Mouse (Mus musculus): ENCODE results near the gene Liph. TPM values are rescaled to one million over a fixed set of nuclear protein-coding genes. Genes with fewer than 3 reads are reported as not detected.
A peak's percentile ranks its signal among the peaks of the same experiment; 100 is the strongest.

Liph gene
- total and polyA plus RNA-seq, 3 experiments, result 2.6 to 6.1 (median 3.2) TPM

DNA sequence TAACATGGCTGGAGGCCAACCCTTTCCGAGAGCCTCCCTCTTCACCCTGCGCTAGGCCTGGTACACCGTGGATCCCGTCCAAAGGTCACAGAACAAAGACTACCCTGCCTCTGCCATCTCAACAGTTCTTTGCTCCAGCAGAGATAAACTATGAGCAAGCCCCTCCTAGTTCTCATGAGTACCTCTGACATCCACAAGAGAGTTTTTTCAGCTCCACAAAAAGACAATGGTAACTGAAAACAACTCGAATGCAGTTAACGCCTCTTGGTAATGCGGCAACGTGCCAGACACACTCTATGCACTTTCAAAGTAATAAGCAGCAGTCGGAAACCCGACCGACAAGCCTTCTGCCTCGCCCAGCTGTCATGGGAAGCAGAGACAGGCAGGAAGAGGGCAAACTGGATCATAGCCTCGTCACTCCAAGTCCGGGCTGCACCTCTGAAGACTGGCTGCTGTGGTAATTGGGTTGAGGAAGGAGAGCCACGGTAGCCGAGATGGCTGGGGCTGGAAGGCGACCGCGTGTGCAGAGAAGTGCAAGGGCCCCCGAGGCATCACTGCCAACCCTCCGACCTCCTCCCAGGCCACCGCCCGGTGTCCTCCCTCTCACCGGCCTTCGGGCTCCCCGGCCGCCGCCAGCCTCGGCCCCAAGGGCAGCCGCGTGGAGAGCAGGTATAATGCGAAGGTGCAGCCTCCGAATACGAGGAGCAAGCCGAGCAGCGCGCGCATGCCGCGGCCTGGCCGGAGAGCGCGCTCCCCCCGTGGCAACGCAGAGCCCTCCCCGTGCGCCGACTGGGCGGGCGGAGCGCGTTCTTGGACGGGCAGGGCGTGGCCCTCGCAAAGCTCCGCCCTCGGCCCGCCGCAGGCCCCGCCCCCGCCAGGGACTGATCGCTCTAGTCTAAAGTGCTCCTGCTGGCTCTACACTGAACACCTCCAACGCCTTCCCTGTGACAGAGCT lies 48.4 kb downstream of the Liph start, which contains the start of gene Tmem41a (continued):
- TF ChIP-seq NELFE (IDR thresholded peaks at IDR 0.05; ENCODE audit: low read depth, low read length) (peak; percentile 93), MXI1 (IDR thresholded peaks at IDR 0.05; ENCODE audit: low read depth, low read length) (peak; percentile 92), GABPA (IDR thresholded peaks at IDR 0.05; ENCODE audit: insufficient replicate concordance, low read depth, low read length) (no peak), MAZ (IDR thresholded peaks at IDR 0.05; ENCODE audit: low read depth, low read length) (no peak), NRF1 (IDR thresholded peaks at IDR 0.05; ENCODE audit: low read depth, low read length) (peak; percentile 79), BHLHE40 (IDR thresholded peaks at IDR 0.05; ENCODE audit: low read depth, low read length) (peak; percentile 37; the same call in 1 of the 2 replicates), MEF2A (IDR thresholded peaks at IDR 0.05; ENCODE audit: borderline replicate concordance, low read depth, low read length) (peak; percentile 10; the same call in 1 of the 2 replicates), SIN3A (IDR thresholded peaks at IDR 0.05; ENCODE audit: low read length) (peak; percentile 63), ETS1 (conservative IDR thresholded peaks at IDR 0.05; ENCODE audit: low read depth, low read length) (no peak), UBTF (IDR thresholded peaks at IDR 0.05; ENCODE audit: low read depth, low read length) (0 out of 2 replicates have a peak, but pooled peaks have one; percentile 46)

DNA sequence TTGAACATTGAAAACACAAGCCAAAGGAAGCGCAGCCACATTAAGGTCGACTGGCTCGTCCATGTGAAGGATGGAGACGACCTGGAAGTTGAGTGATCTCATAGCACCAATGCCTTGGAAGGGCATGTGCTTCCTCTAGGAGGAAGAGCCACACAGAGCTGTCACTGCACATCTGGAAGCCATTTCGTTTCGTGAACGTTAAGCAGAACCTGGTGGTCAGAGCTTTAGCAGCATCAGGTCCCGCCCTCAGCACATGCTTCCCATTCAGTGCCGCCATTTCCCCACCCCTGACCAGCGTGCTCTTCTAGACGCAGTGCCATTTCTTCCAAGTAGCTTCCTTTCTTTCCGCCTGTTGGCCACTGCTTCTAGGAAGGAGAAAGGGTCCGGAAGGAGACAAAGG lies 67.0 kb downstream of the Liph start:
- in situ Hi-C loops (cut with MboI; ENCODE audit: low pct_ligation_motif_present, low pct_unique_long_range_greater_than_20kb, low sequenced_read_pairs) (no loop called here), dilution Hi-C loops (cut with MboI; ENCODE audit: extremely low pct_ligation_motif_present, extremely low pct_unique_long_range_greater_than_20kb, low sequenced_read_pairs) (no loop called here)
- Histone ChIP-seq H3K4me2 (ENCODE audit: insufficient read depth, low read depth, poor library complexity, severe bottlenecking) (no peak overlapping the region), H3K36me3 (replicated peaks in 1 of 2; ENCODE audit: control insufficient read depth in 1 of 2, insufficient read depth in 1 of 2, low read length in 1 of 2) (peaks cover 11 to 45% of the 10 kb centered on the region in 2 experiments), H3K4me3 (replicated peaks in 1 of 3; ENCODE audit: low read depth in 2 of 3, low read length in 2 of 3, poor library complexity in 1 of 3) (no peak overlapping the region), H3K27me3 (replicated peaks) (no peaks in the 10 kb centered on the region), H3K4me1 (ENCODE audit: control insufficient read depth in 1 of 2, insufficient read depth in 2 of 2) (peaks cover 0 to 18% of the 10 kb centered on the region in 2 experiments; a peak in 2 of 4 replicates), H3K27ac (ENCODE audit: insufficient read depth, low read depth) (no peak overlapping the region), H3K79me2 (replicated peaks; ENCODE audit: control insufficient read depth, extremely low read depth, insufficient read depth, poor library complexity, severe bottlenecking) (no peaks in the 10 kb centered on the region), H3K9me3 (replicated peaks; ENCODE audit: low read length) (no peaks in the 10 kb centered on the region), H3K9ac (ENCODE audit: insufficient read depth, low read depth) (no peak overlapping the region)
- no peak for DNase-seq (ENCODE audit: extremely low read depth)
- TF ChIP-seq TBP (conservative IDR thresholded peaks at IDR 0.05; ENCODE audit: low read depth, low read length) (no peak), ETS1 (conservative IDR thresholded peaks at IDR 0.05; ENCODE audit: low read depth, low read length) (no peak), ZC3H11A (IDR thresholded peaks at IDR 0.05; ENCODE audit: low read depth, low read length) (no peak), CTCF (conservative IDR thresholded peaks at IDR 0.05 in 1 of 2, IDR thresholded peaks at IDR 0.05 in 1 of 2; ENCODE audit: low read depth in 2 of 2, low read length in 2 of 2) (no peak), USF2 (conservative IDR thresholded peaks at IDR 0.05; ENCODE audit: low read depth, low read length) (no peak)

DNA sequence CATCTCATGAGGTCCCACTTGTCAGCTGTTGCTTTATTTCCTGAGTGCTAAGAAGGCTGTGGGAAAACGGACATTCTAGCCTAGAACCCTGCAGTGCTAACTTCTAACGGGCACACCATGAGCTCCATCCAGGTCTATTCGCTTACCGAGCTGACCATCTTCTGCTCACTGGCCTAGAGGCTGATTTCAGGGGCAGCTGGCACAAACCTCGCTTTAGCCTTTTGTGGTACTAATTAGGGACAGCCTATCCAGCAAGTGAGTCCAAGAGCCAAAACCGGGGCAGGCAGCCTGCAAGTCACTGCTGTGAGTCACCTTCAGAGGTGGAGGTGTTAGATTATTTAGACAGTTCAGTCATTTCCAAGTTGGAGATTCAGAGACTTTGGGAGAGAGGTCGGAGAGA lies 78.8 kb downstream of the Liph start:
- Histone ChIP-seq H3K79me2 (replicated peaks; ENCODE audit: control insufficient read depth, extremely low read depth, insufficient read depth, poor library complexity, severe bottlenecking) (no peaks in the 10 kb centered on the region), H3K4me1 (ENCODE audit: control insufficient read depth in 1 of 2, insufficient read depth in 2 of 2) (peaks cover 8 to 23% of the 10 kb centered on the region in 2 experiments; a peak in 3 of 4 replicates), H3K9me3 (replicated peaks; ENCODE audit: low read length) (no peaks in the 10 kb centered on the region), H3K27me3 (replicated peaks) (no peaks in the 10 kb centered on the region), H3K27ac (ENCODE audit: insufficient read depth, low read depth) (no peak overlapping the region), H3K4me3 (replicated peaks in 1 of 3; ENCODE audit: low read depth in 2 of 3, low read length in 2 of 3, poor library complexity in 1 of 3) (no peak overlapping the region), H3K4me2 (ENCODE audit: insufficient read depth, low read depth, poor library complexity, severe bottlenecking) (no peak overlapping the region), H3K36me3 (replicated peaks in 1 of 2; ENCODE audit: control insufficient read depth in 1 of 2, insufficient read depth in 1 of 2, low read length in 1 of 2) (peaks cover 0 to 16% of the 10 kb centered on the region in 2 experiments), H3K9ac (ENCODE audit: insufficient read depth, low read depth) (no peak overlapping the region)
- dilution Hi-C loops (cut with MboI; ENCODE audit: extremely low pct_ligation_motif_present, extremely low pct_unique_long_range_greater_than_20kb, low sequenced_read_pairs), result no loop called here
- no peak for TF ChIP-seq SMC3 (IDR thresholded peaks at IDR 0.05; ENCODE audit: low read depth, low read length)
- no peak for TF ChIP-seq JUND (conservative IDR thresholded peaks at IDR 0.05; ENCODE audit: low read depth, low read length)
- no peak for DNase-seq (ENCODE audit: extremely low read depth)
- in situ Hi-C loops (cut with MboI; ENCODE audit: low pct_ligation_motif_present, low pct_unique_long_range_greater_than_20kb, low sequenced_read_pairs), result no loop called here
